Mouse (Mus musculus) stomach, embryonic 14.5 days (tissue): Measurements from ENCODE around the gene Lrriq4. TPM values are rescaled to one million over a fixed set of nuclear protein-coding genes. Genes with fewer than 3 reads are reported as not detected.

ENCODE experiments used
- ATAC-seq: fragments of 200-750 bp; cut with Nextera tagmentation; 2 replicates; pipeline ENCODE4 v1.8.0; 2017; ENCODE audit warnings: low read depth, moderate TSS enrichment; ENCODE audit not compliant: insufficient number of reproducible peaks, insufficient read depth, low FRiP score
- H3K27ac ChIP-seq: fragments of 300-500 bp; sonication (generic); 2 replicates; pipeline ENCODE4 v1.5.1; 2014; ENCODE audit warnings: mild to moderate bottlenecking, low read length, moderate library complexity, mixed read lengths
- H3K27me3 ChIP-seq: fragments of 300-500 bp; sonication (generic); 2 replicates; pipeline ENCODE4 v1.6.1; 2014; ENCODE audit warnings: low read length, control low read depth, mixed read lengths; ENCODE audit not compliant: control insufficient read depth, insufficient read depth
- H3K36me3 ChIP-seq: fragments of 300-500 bp; sonication (generic); 2 replicates; pipeline ENCODE4 v1.6.1; 2014; ENCODE audit warnings: mild to moderate bottlenecking, control low read depth, low read length, moderate library complexity, mixed read lengths; ENCODE audit not compliant: control insufficient read depth, insufficient read depth
- H3K4me1 ChIP-seq: fragments of 300-500 bp; sonication (generic); 2 replicates; pipeline ENCODE4 v1.6.1; 2014; ENCODE audit warnings: low read length, control low read depth, mixed read lengths; ENCODE audit not compliant: control insufficient read depth, insufficient read depth
- H3K4me2 ChIP-seq: fragments of 300-500 bp; sonication (generic); replicated peaks from 2 replicates; pipeline ENCODE4 v1.6.1; 2014; ENCODE audit warnings: low read depth, low read length, control low read depth
- H3K4me3 ChIP-seq: fragments of 300-500 bp; sonication (generic); 2 replicates; pipeline ENCODE4 v1.5.1; 2014; ENCODE audit warnings: low read depth, low read length, control low read depth
- H3K9ac ChIP-seq: fragments of 300-500 bp; sonication (generic); replicated peaks from 2 replicates; pipeline ENCODE4 v1.6.1; 2014; ENCODE audit warnings: low read depth, mild to moderate bottlenecking, control low read depth, low read length, moderate library complexity, mixed read lengths
- H3K9me3 ChIP-seq: fragments of 300-500 bp; sonication (generic); 2 replicates; pipeline ENCODE4 v1.6.1; 2016; ENCODE audit warnings: low read depth, low read length, control low read depth; ENCODE audit not compliant: control insufficient read depth
- WGBS: fragments of 180-500 bp; shearing (Covaris S2); extraction: QIAGEN DNeasy Blood & Tissue Kit; methylation state at CpG from one replicate; pipeline ENCODE4 v1.1.7; 2014; 5-methylcytosine and 5-hydroxymethylcytosine counted together
- polyA plus RNA-seq: library from polyadenylated mRNA; unstranded; fragments of >200 nt; fragmentation: Nextera tagmentation; extraction: Ambion mirVana; gene quantifications from 2 replicates; pipeline ENCODE4 v1.2.1, GENCODE M21; 2014

Gene Lrriq4
- polyA plus RNA-seq, 1 experiment from 2014 or later = not detected

DNA sequence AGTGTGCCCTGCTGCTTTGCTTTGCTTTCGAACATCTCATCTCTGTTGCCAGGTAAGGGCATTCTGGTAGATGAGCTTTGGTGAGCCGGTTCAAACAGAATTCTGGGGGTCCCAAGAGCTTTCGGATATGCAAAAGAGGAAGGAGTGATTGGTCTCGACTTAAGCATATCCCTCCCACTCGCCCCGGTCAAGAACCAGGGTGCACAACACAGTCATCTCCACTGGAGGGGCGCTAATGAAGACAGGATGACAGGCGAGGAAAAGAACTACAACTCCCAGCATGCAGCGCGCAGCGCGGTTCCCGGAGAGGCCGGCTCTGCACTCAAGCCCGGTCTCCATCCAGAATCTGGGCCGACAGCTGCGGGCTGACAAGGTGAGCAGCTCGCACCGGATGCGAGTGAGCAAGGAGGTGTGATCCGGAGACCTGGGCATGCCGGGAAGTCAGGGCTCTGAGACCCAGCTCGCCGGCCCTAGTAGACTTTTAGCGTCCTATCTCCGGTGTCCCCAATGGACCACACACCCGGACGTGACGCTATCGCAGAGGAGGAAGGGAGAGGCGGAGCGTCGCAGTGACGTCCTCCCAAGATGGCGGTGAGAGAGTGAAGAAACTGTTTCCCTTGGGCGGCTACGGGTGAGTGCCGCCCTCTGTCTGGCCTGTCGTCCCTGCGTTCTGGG, 42.1 kb upstream of the Lrriq4 start, which contains the start of gene Mynn:
Gene Mynn, plus strand, starts transcription at position 1 of the 675 bp plus-strand sequence.
- no peaks in the 10 kb centered on the region for H3K9me3 ChIP-seq
- peak within 1 kb of the TSS; percentile 88 for H3K4me3 ChIP-seq
- WGBS = under 1% methylated on average over 40 of the region's 40 CpGs
- no peaks in the 10 kb centered on the region for H3K27me3 ChIP-seq
- peaks cover 13% of the 10 kb centered on the region for H3K36me3 ChIP-seq
- H3K4me1 ChIP-seq = peaks cover 4% of the 10 kb centered on the region
- peak within 1 kb of the TSS; percentile 92 for H3K27ac ChIP-seq
- peak within 1 kb of the TSS; percentile 96 for H3K4me2 ChIP-seq
- peak; percentile 94 for ATAC-seq
- H3K9ac ChIP-seq = peak within 1 kb of the TSS; percentile 86

DNA sequence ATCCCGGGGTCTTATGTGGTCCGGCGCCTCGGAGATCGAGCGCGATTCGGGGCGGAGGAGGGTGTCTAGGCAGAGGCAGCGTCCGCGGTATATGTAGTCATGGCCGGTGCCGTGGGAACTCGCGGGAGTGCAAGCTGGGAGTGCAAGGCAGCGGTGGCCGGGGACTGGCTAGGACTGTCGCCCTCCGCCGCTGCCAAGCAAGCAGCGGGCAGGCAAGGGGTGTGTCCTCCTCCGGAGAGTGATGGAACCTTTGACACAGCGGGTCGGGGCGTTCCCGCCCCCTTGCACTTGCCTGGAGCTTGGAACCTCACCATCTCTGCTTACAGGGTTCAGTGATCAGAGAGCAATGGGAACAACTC, 41.6 kb upstream of the Lrriq4 start:
- H3K9ac ChIP-seq = peak overlapping the region; percentile 86
- ATAC-seq = no peak; the same call in none of the 2 replicates
- H3K36me3 ChIP-seq = peaks cover 19% of the 10 kb centered on the region
- H3K4me3 ChIP-seq = peak overlapping the region; percentile 88
- H3K4me2 ChIP-seq = peak overlapping the region; percentile 74
- H3K27ac ChIP-seq = peak overlapping the region; percentile 92
- H3K27me3 ChIP-seq = no peaks in the 10 kb centered on the region
- no peaks in the 10 kb centered on the region for H3K9me3 ChIP-seq
- under 1% methylated on average over 27 of the region's 27 CpGs for WGBS
- H3K4me1 ChIP-seq = peaks cover 4% of the 10 kb centered on the region

DNA sequence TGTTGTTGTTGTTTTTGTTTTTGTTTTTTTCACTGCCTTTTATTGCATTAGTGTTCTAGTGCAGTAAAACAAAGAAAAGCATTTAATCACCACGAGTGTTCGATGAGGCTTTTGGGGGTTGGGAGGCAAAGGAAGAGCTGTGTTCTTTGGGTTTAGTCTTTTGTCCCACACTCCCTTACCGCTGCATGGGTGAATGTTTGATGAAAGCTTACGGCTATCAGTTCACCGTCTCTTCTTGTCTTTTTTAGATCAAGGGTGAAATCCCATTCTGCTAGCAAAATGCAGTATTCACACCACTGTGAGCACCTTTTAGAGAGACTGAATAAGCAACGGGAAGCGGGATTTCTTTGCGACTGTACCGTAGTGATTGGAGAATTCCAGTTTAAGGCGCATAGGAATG, 41.1 kb upstream of the Lrriq4 start:
- WGBS = 40% methylated on average over 10 of the region's 10 CpGs
- Histone ChIP-seq H3K4me3 (peak overlapping the region; percentile 88), H3K27me3 (no peaks in the 10 kb centered on the region), H3K4me2 (peak overlapping the region; percentile 74), H3K36me3 (peaks cover 23% of the 10 kb centered on the region), H3K9me3 (no peaks in the 10 kb centered on the region), H3K4me1 (peaks cover 4% of the 10 kb centered on the region), H3K27ac (no peak overlapping the region), H3K9ac (no peak overlapping the region; the same call in 1 of the 2 replicates)
- no peak for ATAC-seq

DNA sequence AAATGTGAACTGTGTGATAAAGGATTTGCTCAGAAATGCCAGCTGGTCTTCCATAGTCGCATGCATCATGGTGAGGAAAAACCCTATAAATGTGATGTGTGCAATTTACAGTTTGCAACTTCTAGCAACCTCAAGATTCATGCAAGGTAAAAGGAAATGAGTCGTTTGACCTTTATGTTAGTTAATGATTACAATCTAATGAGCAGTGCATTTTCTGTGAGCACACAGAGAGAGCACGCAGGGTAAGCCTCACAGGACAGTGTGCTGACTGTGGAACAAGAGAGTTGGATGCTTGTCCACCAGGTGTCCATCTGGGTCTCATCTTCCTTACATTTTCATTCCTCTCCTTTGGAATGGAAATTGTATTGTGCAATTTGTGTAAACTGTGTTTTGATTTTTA, 35.3 kb upstream of the Lrriq4 start:
- Histone ChIP-seq H3K9me3 (no peaks in the 10 kb centered on the region), H3K36me3 (peaks cover 60% of the 10 kb centered on the region), H3K27me3 (no peaks in the 10 kb centered on the region), H3K4me2 (no peak overlapping the region), H3K4me1 (no peaks in the 10 kb centered on the region), H3K27ac (no peak overlapping the region), H3K9ac (no peak overlapping the region), H3K4me3 (no peak overlapping the region)
- no peak for ATAC-seq
- 81% methylated on average over 3 of the region's 3 CpGs for WGBS

DNA sequence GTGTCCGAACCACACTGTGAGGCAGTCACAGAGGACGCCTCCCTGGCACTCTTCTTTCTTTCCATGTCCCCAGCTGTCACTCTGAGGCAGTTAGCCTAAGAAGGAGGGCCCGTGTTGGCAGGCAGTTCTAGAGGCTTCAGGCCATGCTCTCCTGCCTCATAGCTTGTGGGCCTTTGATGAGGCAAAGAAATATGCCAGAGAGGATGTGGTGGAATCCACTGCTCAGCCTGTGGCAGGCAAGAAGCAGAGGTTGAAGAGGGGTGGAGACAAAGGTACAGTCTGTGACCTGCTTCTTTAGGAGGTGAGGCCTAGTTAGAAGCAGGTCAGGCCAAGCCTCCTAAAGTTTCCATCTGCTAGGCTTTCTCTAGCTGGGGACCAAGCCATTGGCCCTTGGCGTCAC, 33.4 kb upstream of the Lrriq4 start:
- H3K27ac ChIP-seq = no peak overlapping the region
- ATAC-seq = no peak
- no peak overlapping the region for H3K4me3 ChIP-seq
- 88% methylated on average over 4 of the region's 4 CpGs for WGBS
- no peak overlapping the region for H3K9ac ChIP-seq
- H3K27me3 ChIP-seq = no peaks in the 10 kb centered on the region
- no peaks in the 10 kb centered on the region for H3K9me3 ChIP-seq
- no peak overlapping the region for H3K4me2 ChIP-seq
- H3K4me1 ChIP-seq = no peaks in the 10 kb centered on the region
- peaks cover 67% of the 10 kb centered on the region for H3K36me3 ChIP-seq

DNA sequence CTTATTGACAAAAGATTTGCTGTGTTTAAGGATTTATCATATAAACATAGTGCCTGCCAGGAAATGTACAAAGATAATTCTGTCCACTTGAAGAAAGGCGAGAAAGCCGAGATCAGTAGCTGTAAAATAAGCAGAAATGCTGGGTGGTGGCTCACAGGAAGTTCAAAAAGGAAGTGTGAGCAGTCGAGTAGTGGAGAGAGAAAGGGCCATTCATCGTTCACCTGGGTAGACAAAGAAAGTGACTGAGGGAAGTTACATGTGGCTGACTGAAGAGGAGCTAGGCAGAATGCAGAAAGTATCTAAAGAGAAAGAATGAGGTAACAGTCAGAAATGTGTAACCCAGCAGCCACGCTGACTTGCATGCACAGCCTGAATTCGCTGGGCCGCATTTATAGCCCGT, 24.2 kb upstream of the Lrriq4 start:
- 78% methylated on average over 8 of the region's 8 CpGs for WGBS

DNA sequence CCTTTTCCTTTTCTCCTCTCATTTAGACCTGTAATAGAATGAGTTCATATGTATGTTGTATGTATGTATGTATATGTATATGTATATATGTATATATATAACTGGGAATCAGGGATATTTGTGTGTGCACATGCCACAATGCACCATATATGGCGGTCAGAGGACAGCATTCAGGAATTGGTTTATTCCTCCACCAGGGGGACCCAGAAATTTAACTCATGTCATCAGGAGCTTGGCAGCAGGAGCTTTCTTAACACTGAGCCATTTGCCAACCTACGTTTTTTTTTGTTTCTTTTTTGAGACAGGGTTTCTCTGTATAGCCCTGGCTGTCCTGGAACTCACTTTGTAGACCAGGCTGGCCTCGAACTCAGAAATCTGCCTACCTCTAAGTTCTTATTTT, 10.6 kb upstream of the Lrriq4 start:
- H3K36me3 ChIP-seq = no peaks in the 10 kb centered on the region
- H3K27ac ChIP-seq = no peak overlapping the region
- no peaks in the 10 kb centered on the region for H3K4me1 ChIP-seq
- no peak overlapping the region for H3K4me2 ChIP-seq
- no peak overlapping the region for H3K4me3 ChIP-seq
- ATAC-seq = no peak
- no peaks in the 10 kb centered on the region for H3K9me3 ChIP-seq
- H3K27me3 ChIP-seq = no peaks in the 10 kb centered on the region
- no peak overlapping the region for H3K9ac ChIP-seq
- WGBS = 57% methylated on average over 3 of the region's 3 CpGs

More for the DNA sequence above, 24.2 kb upstream of the Lrriq4 start:
- Histone ChIP-seq H3K9ac (no peak overlapping the region), H3K4me2 (no peak overlapping the region), H3K27me3 (no peaks in the 10 kb centered on the region), H3K4me3 (no peak overlapping the region), H3K36me3 (peaks cover 26% of the 10 kb centered on the region), H3K27ac (no peak overlapping the region), H3K9me3 (no peaks in the 10 kb centered on the region), H3K4me1 (no peaks in the 10 kb centered on the region)
- ATAC-seq = no peak

DNA sequence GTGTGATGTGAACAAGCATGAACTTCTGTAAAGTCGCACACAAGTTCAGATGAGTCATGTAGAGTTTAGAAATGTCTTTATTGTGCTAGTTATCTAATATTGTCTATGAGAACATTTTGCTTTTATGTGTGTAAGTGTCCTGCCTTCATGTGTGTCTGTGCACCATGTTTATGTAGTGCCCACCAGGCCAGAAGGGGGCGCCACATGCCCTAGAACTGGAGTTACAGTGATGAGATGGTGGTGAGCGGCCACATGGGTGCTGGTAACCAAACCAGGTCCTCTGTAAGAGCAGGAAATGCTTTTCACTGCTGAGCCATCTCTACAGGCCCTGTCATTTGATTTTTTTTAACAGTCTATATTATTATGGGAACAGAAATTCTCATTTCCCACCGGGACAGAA, 8.7 kb upstream of the Lrriq4 start:
- H3K36me3 ChIP-seq = no peaks in the 10 kb centered on the region
- no peak overlapping the region for H3K4me3 ChIP-seq
- no peaks in the 10 kb centered on the region for H3K9me3 ChIP-seq
- 79% methylated on average over 4 of the region's 4 CpGs for WGBS
- no peaks in the 10 kb centered on the region for H3K4me1 ChIP-seq
- no peak overlapping the region for H3K9ac ChIP-seq
- no peak overlapping the region for H3K27ac ChIP-seq
- ATAC-seq = no peak
- H3K4me2 ChIP-seq = no peak overlapping the region
- no peaks in the 10 kb centered on the region for H3K27me3 ChIP-seq

DNA sequence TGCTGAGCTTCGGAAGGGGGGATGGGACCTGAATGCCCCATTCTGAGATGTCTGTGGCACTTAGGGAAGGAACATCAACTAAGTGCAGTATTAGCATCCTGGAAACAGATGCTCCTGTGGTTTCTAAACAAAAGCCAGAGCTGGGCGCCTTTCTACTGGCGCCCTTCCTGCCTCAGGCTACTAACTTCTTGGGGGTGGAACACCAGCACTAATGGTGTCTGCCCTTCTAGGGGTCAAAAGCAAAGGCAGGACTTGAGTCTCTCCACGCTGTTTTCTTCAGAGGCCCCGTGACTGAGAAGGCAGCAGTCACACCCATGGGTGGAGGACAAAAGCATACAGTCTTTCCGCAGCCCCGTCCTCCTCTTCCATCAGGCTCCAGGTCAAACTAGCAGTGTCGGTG, 2.5 kb downstream of the Lrriq4 start:
- WGBS = 46% methylated on average over 8 of the region's 8 CpGs
- Histone ChIP-seq H3K9ac (no peak overlapping the region), H3K9me3 (no peaks in the 10 kb centered on the region), H3K27me3 (0 out of 2 replicates have a peak, but pooled peaks cover 4% of the 10 kb centered on the region), H3K36me3 (no peaks in the 10 kb centered on the region), H3K4me3 (no peak overlapping the region), H3K4me2 (no peak overlapping the region), H3K4me1 (no peaks in the 10 kb centered on the region; the same call in 1 of the 2 replicates), H3K27ac (no peak overlapping the region)
- ATAC-seq = no peak
